Mouse (Mus musculus) liver (tissue): Measurements from ENCODE around the gene Htr2c.

ENCODE experiments used
- DNase-seq: peaks from one replicate; pipeline ENCODE4 v3.0.0-alpha.2; 2020; ENCODE audit warnings: mixed read lengths

Gene Htr2c

GRCm38 (mm10) chrX:146962258-146962913 is at the start of gene Htr2c:
Gene Htr2c (plus strand): TSS chrX:146962513.
- no peak for DNase-seq

GRCm38 (mm10) chrX:146928251-146928650 is 34.1 kb upstream of the Htr2c start:
- no peak for DNase-seq

DNA sequence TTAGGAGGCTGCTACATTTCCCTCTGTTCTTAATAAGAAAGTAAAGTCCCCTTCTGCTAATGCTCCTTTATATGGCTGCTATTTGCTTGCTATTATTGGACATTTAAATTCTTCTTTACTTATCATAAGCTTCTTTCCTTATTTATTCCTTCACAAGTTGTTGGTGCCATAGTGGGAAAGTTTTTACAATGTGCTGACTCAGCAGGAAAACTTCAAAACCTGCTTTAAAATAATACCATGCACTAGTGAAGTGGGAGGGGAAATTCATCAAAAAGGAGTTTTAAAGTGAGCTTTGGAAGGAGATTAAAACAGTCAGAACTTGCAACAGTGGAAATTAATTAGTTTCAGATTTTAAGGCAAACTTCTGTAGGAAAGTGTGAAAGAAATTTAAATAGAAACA is 26.0 kb upstream of the Htr2c start:
- DNase-seq = no peak

GRCm38 (mm10) chrX:146946216-146946886 is 16.0 kb upstream of the Htr2c start:
- DNase-seq = no peak

- no peak for DNase-seq
These were observed 15.3 kb upstream of the Htr2c start for GRCm38 (mm10) chrX:146946996-146947395.

GRCm38 (mm10) chrX:146958608-146959007 is 3.7 kb upstream of the Htr2c start:
- DNase-seq = no peak

DNA sequence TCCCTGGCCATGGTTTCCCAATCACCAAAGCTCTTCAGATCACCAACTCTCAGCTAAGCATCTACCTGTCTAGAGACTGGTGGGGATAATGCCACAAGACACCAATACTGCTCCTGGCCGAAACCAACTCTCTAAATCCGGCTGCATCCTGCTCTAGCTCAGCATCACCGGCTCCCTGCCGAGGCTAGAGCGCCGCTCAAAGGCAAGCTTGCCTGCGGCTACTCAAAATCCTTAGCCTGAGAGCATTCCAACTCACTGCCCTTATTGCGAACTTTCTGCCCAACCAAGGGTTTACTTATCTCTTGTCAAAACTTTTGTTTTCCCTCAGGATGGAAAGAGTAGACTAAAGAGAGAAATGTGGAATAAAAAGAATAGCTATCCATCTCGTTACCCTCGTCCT is 2.4 kb upstream of the Htr2c start:
- DNase-seq = no peak

DNA sequence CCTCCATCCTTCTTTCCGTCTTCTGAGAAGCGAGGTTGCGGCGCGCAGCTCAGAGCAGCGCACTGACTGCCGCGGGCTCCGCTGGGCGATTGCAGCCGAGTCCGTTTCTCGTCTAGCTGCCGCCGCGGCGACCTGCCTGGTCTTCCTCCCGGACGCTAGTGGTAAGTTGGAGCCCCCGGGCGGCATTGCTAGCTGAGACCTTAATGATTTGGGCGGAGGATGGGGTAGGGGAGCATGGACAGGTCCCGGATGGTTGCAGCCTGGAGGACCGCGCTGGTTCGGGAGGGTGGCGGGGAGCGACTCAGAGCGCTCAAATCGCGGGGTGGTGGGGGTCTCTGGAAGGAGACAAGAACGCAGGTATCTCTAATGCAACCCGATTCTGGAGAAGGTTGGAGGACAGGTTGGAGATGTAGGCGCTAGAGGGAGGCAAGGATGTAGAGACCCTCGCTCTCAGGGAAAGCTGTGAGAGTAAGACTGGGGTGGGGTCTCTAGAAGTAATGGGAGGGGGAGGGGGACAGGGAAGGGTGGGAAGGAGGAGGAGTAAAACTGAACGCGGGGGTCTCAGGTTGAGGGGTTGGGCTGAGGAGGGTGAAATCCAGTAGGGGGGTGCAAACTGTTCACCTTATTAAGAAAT is 718 bp downstream of the Htr2c start:
- peak; percentile 2 for DNase-seq

GRCm38 (mm10) chrX:146979931-146980330 is 17.6 kb downstream of the Htr2c start:
- peak; percentile 3 for DNase-seq

- DNase-seq = no peak
These were observed 93.4 kb downstream of the Htr2c start for GRCm38 (mm10) chrX:147055730-147056129.

- no peak for DNase-seq
These were observed 109.3 kb downstream of the Htr2c start for GRCm38 (mm10) chrX:147071622-147072021.

DNA sequence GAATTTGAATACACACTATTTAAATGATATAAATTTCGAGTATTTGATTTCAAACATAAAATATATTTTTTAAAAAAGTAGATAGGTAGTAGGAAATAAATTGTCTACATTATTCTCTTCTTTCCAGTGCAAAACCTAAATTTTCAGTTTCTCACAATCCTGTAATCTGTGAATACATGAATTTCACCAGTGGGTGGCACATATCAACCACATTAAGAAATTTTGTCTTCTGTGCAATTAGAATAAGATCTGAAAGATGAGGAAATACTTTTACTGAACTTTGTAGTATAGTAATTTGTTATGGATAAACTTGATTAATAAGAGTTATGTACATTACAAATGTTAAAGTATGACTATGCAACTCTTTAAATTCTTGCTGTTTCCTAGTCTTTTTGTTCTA is 156.8 kb downstream of the Htr2c start:
- no peak for DNase-seq

- no peak for DNase-seq
These were observed 252.9 kb downstream of the Htr2c start for GRCm38 (mm10) chrX:147215251-147215650.

DNA sequence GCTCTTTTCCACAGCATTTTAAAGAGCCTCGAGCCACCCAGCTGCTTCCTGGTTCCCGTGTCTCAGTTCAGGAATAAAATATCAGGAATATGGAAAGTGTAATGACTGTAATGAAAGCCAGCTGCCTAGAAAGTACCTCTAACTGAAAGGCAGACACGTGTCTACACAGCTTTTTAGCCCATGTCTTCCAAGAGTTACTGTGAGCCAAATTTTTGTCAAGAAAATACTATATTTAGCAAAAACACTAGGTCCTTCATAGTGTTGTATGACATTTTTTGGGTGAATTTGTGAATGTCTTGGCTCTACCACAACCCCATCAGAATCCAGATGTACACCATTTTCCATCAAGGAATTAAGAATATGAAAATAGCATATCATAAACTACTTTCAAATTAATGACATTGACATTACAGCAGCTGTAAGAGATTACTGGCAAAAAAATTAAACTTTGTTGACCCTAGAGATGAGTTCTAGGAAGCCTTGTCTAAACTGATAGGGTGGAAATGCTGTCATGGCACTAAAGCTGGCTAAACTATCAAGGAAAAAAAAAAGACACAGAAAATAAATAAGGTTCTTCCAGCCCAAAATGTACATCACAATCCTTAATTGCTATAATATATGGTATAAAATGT is 255.2 kb downstream of the Htr2c start:
- DNase-seq = no peak

GRCm38 (mm10) chrX:147238806-147239542 is 276.7 kb downstream of the Htr2c start:
- no peak for DNase-seq
